Comparison of ENCODE assay signal across 1 mouse cellular context in genomic region chr4:134555956-134556580, GRCm38 (mm10).
TF ChIP-seq lines count a peak whose summit lies in the region.

No protein-coding gene starts in this region.

TF ChIP-seq in MEL, 35 proteins besides CTCF, POLR2A, EP300 and RAD21:
- TF ChIP-seq GATA1 (IDR thresholded peaks at IDR 0.05; ENCODE audit: low read depth, low read length) (no peak), ELF1 (IDR thresholded peaks at IDR 0.05; ENCODE audit: low read depth, low read length) (no peak), SMC3 (IDR thresholded peaks at IDR 0.05; ENCODE audit: low read depth, low read length) (peak; percentile 41), NELFE (IDR thresholded peaks at IDR 0.05; ENCODE audit: low read depth, low read length) (no peak), MXI1 (IDR thresholded peaks at IDR 0.05; ENCODE audit: low read depth, low read length) (no peak), MYC (IDR thresholded peaks at IDR 0.05; ENCODE audit: low read depth, low read length) (no peak), RCOR1 (IDR thresholded peaks at IDR 0.05; ENCODE audit: low read depth, low read length) (no peak), ZKSCAN1 (IDR thresholded peaks at IDR 0.05; ENCODE audit: low read depth, low read length) (peak; percentile 92), POLR2AphosphoS2 (IDR thresholded peaks at IDR 0.05; ENCODE audit: low read length) (no peak), MEF2A (IDR thresholded peaks at IDR 0.05; ENCODE audit: extremely low read depth, insufficient replicate concordance, low read depth, low read length, poor library complexity, severe bottlenecking) (no peak), GABPA (IDR thresholded peaks at IDR 0.05; ENCODE audit: low read depth, low read length) (no peak), USF1 (IDR thresholded peaks at IDR 0.05; ENCODE audit: low read depth, low read length) (no peak)
